Mouse (Mus musculus): ENCODE measurements around the gene Trip10.

The Trip10 gene

DNA sequence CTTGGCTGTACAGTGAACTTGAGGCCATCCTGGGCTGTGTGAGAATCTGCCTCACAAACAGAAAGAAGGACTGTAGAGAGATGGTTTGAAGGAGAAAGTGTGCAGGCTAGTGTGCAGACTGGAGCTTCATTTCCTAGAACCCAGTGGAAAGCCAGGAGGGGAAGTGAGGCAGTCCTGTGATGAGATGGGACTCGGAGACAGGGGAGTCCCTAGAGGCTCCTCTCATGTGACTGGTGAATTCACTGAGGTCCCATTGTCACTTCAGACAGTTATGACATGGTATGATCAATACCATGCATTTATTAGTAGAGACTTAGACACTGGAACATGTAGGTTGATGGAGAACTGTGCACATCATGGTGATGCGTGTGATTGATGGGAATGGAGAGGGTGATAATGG lies 43.0 kb downstream of the Trip10 start:
- DNase-seq (ENCODE audit: low spot score), result no peak

DNA sequence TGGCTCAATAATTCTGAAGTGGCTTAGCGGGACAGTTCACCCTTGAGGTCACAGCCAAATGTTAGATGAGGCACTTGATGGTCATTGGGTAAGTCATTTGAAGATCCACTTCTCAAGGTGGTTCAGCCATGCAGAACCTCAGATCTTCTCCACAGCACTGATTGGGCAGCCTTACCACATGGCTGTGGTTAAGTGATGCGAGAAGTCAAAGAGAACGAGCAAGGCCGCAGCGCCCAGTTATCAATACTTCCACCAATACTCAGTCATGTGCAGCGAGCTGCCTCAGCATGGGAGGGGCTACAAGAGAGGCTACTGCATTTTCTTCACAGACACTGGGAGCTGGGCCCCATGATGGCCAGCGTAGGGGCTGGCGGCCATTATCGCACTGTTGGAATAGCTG lies 43.7 kb downstream of the Trip10 start:
- no peak for DNase-seq (ENCODE audit: low spot score)

DNA sequence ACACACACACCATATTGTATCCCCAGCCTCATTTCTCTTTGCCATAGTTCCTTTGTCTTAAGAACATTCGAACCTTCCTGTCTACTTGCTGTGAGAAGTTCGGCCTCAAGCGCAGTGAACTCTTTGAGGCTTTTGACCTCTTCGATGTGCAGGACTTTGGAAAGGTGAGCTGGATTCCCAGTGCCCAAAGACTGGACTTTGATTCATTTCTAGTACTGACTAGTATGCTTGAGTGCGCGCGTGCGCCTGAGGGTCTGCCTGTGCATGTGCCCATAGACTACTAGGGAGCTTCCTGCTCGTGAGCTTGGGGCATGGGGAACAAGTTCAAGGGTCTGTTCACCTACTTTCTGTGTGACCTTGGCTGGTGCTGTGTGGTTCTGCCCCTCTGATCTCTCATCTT lies 46.7 kb downstream of the Trip10 start:
- no peak for DNase-seq (ENCODE audit: low spot score)

DNA sequence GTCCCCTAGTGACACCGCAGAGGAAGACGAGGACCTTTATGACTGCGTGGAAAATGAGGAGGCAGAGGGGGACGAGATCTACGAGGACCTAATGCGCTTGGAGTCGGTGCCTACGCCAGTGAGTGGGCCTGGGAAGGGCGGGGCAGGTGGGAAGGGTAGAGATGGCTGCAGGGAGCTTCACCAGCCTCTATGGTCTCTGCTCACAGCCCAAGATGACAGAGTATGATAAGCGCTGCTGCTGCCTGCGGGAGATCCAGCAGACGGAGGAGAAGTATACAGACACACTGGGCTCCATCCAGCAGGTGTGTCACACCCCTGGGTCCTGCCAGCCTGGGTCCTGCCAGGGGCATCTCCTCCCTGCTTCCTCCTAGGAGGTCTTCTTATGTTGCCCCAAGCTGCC lies 47.8 kb downstream of the Trip10 start:
- no peak for DNase-seq (ENCODE audit: low spot score)

DNA sequence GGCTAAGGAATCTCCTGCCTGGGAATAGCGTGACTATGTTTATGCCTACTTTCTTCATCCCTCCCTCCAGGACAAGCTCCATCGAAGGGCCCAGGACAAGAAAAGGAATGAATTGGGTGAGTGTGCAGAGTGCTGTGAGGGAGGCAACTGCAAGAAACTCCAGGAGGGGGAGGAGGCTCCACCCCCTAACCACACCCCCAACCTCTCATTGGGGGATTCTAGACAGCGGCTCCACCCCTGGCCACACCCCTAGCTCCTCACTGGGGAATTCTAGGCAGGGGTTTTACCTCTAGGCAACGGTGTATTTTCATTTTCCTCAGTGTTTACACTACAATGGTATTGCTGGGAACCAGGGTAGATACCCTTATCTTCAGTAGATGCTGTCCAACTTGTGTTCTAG lies 56.3 kb downstream of the Trip10 start:
- DNase-seq (ENCODE audit: low spot score), result no peak

DNA sequence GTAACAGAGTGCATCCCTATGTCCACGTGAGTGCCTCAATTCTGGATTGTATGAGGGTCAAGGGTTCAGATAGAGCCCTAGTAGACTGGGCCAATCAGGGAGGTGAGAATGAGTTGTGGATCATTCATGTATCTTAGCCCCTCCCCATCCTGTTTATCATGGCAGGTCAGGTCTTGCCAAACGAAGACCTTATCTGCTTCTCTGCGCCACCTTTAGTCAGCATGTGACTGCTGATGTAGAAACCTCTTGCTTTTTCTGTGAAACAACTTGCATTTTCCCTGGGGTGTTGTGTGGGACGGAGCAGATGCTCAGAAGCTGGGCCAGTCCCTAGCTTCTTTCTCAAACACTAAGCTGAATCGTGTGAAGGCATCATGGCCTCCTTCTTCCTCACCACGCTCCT lies 57.8 kb downstream of the Trip10 start:
- no peak for DNase-seq (ENCODE audit: low spot score)

DNA sequence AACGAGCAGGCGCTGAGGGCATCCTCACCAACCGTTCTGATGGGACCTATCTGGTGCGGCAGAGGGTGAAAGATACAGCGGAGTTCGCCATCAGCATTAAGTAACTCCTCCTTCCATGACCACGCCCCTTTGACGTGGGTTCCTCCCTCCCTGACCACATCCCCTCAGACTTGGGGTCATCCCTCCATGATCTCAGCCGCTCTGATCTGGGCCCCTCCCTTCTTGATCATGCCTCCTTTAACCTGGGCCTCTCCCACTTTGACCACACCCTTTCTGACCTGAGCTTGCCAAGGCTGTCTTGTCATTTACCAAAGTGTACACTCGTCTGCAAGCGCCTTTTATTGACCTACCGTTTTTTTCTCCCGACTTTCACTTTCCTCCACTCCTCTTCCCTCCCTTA lies 62.5 kb downstream of the Trip10 start:
- DNase-seq (ENCODE audit: low spot score), result no peak
